Mouse (Mus musculus): ENCODE results near the gene Ppp3ca.

The Ppp3ca gene

DNA sequence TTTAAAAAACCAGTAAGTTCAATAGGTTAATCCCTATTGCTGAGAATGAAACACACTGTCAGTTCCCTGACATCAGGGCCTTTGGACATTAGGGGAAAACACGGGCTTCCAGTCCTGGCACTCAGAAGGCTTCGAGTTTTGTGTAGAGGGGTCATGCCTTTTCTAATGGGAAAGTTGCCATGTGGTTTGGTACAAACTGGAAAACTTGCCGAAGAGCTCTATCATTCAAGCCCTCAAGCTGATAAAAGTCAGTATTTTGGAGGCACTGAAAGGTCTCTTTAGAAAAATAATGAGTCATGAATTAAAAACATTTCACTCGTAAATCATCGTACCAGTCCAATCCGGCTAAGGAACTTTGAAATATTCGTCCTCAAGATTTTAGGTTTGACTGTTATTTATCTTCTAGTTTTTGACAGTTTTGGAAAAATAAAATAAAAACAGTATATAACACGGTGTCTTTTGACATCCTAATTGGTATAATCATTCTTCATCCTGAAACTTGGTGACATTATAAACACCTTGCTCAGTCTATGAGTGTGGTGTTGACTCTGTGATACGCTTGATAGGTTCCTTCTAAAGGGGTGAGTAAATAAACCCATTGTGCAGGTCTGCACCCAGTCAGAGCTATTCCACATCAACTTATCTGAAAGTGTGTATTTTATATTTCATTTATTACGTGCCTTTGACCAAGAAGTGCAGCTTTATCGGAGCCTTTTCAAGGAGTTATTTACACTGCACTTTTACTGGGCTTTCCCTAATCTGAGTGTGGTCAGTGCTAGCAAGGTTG lies 192.3 kb downstream of the Ppp3ca start:
- no peak for DNase-seq (ENCODE audit: low read depth)

DNA sequence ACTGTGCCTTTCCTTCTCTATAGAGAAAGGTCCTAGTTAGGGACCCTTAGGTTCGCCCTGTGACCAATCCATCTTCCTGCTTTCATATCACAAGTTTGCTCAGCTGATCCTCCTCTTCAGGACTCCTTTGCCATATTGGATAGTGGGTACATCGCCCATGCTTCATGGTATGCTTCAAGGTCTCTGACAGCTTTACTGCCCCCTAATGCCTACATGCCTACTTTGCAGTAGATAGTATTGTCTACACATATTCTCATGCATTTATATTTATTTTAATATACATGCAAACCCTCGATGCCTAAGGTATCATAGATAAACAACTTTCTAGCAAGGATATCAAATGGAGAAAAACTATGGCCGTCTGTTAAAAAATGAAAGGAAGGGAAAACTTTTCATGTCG lies 193.2 kb downstream of the Ppp3ca start:
- no peak for DNase-seq (ENCODE audit: low read depth)

DNA sequence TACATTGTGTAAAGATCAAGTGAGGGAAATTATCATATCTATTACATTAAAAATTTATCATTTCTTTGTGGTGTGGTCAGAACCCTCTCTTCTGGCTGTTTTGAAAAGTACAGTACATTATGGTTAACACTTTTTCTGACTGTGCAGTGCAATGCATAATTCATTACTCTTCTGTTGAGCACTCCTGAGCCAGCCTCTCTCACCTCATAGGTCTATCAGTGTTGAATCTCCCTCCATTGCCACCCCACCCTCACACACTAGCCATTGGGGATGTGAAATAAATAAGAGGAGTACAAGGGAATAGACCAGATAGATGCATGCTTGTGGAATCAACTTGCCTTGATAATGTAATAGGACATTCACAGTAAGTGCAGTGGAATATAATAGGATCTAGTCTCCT lies 194.4 kb downstream of the Ppp3ca start:
- no peak for DNase-seq (ENCODE audit: low read depth)

DNA sequence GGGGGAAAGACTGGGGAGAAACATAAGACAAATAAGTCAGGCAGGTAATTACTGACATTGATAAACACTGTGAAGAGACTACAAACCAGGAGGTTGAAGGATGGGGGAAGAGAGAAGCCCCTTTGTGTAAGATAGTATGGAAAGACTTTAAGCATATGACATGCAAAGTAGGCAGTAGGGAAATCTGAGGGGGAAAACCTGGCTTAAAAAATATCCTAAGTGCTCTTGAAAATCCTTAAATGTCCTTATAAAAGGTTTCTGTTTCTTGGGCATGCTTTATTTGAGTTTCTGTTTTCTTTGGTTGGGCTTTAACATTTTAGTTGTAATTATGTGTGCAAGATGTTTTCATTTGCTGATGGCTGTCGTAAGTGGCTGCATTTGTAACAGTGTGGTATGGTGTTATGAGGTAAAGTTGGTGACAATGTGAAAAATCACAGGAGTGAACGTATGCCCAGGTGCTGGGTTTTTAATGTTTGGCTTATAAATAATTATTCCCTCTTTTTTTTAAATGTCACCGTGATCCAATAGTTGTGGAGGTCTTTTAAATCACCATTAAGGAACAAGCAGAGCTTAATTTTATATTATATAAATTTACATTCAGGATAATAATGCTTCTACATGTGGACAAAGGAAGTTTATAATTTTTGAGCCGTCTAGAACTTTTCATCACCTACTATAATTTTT lies 195.4 kb downstream of the Ppp3ca start:
- DNase-seq (ENCODE audit: low read depth): no peak

DNA sequence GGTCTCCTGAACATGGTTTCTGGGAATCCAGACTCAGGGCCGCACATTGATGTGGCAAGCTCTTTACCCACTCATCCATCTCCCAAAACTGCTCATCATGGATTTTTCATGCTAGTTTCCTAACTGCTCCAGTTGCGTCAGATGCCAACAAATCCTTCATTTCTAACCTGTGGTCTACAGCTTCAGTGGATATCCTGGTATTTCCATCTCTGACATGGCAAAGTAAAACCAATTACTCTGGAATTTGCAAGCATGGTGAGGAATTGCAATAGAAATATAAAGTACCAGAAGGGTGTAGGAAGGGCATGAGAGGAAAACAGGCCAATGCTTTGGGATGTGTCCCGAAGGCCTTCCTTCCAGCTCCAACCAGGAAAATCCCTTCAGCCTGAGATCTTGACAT lies 196.2 kb downstream of the Ppp3ca start:
- DNase-seq (ENCODE audit: low read depth): no peak

DNA sequence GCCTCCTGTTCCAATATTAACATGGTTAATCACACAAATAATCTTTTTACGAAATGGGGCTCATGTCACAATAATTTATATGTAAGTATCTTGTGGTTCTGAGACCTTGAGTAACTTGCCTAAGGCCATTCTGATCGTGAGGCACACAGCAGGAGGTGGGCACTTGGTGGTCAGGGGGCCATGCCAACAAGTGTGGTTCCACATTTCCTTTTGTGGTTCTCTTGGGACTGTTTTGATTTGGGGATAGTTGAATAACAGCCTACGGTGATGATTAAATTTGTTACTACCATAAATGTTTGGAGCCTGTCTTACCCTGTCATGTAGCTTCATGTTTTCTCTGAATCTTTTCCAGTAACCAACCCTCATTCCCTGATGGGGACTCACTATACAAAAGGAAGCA lies 196.6 kb downstream of the Ppp3ca start:
- DNase-seq (ENCODE audit: low read depth): no peak

DNA sequence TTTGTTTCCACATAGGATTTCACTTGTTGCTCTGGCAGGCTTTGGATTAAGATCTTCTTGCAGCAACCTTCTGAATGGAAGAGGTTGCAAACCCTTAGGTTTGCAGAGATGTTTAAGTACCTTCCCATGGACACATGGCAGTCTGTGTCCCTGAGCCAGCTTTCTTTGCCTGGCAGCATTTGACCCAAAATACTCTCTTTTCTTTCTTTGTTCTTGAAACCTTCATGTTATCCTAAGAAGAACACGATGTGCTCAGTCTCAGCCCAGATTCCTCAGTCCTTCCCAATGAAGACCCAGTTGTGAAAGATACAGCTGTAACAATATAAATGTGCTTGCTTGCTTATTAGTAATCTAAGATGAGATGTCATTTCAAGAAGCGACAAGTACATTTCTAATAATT lies 197.4 kb downstream of the Ppp3ca start:
- DNase-seq (ENCODE audit: low read depth): no peak

DNA sequence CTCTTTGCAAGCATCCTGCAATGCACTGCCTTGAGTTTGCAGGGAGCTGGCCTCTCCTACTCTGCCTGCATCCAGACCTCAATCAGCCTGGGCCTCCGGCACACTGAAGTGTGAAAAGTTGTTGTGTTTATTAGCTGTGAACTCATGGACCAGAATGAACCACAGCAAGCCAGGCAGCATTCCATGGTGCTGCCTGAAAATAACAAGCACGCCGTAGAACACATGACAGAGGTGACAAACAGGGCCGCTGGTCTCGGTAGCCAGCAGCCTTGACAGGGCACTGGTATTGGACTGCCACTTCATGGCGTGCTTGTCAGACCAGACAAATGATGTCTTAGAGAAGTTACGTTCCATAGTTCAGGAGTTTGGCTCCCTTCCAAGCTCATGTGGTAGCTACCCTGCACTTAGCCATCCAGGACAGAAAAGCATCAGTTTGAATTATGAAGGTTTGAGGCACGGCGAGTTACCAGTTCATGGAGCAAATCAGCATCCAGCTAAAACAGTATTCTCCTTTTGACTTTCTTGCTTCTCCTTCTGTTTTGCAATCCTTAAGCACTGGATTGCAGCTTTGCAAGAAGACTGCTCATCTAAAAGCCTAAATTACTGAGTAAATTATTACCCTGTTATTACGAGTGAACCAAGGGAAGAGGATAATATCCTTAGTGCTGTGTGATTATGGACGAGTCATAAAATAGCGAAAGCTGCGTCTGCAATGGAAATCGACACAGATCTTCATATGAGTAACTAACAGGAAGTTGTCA lies 202.0 kb downstream of the Ppp3ca start:
- no peak for DNase-seq (ENCODE audit: low read depth)

DNA sequence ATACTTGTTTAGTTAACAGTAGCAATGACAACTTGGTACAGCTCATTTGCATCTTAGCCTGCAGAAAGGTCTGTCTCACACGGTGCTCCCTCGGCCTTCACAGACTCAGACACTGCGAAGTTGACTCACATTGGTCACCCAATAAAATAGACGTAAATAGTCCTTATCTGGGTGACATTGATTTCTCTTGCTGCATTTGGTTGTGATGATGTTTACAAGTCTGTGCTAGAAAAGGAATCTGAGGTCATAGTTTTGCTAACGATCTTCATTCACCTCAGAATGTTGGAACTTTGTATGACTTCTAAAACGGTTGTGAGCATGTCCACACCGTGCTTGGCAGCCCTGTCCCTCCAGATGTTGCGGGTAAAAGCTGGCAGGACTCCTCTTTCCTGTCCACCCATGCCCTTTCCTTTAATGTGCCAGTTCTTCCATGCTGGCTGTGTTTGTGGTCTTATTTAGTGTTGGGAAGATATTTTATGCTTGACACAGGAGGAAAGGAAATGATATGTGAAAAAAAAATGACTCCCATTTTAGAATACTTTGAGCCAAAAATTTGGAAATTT lies 202.7 kb downstream of the Ppp3ca start:
- DNase-seq (ENCODE audit: low read depth): no peak

DNA sequence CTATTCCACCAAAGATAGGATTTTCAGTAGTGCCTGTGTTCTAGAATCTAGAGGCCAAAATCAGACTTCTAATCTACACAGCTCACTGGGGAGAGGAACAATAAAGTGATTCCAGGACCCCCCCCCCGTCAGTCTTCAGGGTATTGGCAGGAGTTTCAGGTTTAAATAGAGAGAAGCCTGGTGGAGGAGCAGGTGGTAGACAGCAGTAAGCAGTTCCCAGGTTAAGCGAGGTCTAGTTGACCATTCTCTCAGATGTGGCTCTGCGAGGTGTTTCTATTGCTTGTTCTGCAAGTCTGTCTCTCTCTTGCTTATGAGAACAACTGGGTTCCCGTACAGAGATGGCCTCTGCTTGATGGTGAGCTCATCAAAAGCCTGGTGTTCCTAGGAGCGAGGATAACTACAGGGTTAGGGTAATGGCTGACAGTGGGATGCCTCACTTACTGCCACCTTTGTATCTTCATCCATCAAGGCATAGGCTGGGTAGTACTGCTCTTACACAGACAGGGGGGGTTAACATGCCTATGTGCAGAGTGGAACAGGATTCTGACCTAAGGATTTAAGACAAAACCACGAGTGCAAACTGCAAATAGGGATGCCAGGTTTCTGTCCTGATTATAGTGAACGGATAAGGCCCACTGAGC lies 204.0 kb downstream of the Ppp3ca start:
- no peak for DNase-seq (ENCODE audit: low read depth)

DNA sequence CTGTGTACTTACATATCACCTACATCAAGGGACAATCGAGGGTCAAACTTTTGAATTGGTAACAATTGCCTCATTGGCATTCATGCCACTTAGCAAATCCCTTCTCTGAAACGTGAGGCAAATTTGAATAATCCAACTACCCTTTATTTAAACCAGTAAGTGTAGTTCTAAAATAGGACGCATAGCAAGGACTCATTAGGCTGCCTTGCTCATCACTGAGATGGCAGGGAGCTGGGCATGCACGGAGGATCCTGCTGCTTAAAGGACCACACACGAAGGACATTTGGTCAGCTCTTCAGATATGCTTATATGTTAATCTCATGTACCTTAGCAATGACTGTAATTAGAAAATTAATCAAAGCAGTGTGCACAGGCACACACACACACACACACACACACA lies 204.6 kb downstream of the Ppp3ca start:
- DNase-seq (ENCODE audit: low read depth): no peak

DNA sequence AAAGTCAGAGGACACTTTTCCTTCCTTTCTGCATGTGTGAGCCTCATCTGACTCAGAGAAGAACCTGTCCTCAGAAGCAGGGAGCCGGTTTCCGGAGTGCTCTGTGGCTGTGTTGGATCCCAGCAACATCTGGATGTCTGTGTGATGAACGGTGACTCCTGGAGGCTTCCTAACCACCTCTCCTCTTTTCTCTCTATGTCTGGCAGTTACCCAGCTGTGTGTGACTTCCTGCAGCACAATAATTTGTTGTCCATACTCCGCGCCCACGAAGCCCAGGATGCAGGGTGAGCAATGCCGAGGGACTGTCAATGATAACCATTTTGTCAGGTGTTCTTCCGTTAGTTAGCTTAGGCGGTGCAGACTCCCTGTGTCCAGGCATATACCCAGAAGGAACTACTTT lies 217.8 kb downstream of the Ppp3ca start:
- no peak for DNase-seq (ENCODE audit: low read depth)

DNA sequence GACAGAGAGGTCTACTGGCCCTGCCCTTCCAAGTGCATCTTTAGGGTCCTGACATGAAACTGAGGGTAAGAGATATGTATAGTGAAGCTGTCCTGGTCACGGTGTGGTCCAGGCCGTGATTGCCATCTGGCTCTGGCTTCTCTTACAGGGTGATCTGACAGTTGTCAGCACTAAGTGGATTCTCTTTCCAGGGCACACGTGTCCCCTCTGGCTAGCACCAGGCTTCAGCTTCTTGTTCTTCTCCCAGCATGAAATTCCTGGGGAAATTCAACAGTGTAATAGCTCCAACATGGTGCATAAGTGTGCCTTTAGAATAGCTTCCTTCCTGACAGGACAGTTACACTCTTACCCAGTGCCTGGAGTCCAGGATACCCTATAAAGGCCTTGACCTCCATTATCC lies 222.2 kb downstream of the Ppp3ca start:
- DNase-seq (ENCODE audit: low read depth): no peak

DNA sequence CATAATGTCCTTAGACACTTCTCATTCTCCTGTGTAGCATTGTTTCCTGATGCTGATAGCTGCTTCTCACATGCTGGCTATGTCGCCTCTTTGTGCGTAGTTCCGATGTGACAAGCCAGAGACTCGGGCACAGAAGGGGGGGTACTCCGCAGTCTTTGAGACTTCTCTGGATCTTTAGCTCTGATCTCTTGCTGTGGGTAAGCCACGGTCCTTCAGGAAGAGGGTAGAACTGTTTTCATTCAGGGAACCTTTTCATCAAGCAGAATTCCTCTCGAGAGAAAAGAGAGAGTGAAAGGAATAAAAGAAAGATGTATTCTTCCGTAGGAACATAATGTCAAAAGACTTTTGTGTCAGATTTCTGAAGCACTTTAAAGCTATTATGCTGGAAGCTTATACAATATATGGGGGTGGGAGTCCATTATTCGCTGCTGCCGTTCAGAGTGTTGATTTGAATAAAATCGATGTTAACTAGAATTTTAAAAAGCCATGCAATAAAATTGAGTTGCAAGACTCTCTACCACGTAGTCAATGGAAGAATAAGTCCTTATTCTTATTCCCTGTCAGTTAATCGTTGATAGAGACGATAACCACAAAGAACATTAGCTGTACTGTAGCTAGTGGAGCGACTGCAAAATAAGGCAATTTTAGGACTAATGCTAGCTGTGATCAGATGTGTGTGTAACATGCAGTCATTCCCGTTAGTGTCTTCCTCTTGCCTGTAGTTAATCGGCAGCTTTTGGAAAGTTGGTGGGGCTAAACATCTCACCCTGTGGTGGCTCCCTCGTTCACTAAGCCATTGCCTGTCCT lies 223.9 kb downstream of the Ppp3ca start:
- DNase-seq (ENCODE audit: low read depth): no peak

DNA sequence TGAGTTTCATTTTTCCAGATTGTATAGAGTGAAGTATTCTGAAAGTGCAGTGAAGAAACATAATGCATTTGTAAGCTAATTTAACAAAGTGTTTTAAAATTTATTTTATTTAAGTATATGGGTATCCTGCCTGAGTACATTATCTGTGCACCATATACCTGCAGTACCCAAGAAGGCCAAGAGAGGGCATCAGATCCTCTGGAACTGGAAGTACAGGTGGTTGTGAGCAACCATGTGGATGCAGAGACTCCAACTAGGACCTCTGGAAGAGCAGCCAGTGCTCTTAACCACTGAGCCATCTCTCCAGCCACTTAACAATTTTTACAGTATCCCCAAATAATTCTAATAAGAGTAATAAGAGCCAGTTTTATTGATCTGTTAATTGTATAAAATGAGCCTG lies 225.6 kb downstream of the Ppp3ca start:
- peak; percentile 51 for DNase-seq (ENCODE audit: low read depth)

DNA sequence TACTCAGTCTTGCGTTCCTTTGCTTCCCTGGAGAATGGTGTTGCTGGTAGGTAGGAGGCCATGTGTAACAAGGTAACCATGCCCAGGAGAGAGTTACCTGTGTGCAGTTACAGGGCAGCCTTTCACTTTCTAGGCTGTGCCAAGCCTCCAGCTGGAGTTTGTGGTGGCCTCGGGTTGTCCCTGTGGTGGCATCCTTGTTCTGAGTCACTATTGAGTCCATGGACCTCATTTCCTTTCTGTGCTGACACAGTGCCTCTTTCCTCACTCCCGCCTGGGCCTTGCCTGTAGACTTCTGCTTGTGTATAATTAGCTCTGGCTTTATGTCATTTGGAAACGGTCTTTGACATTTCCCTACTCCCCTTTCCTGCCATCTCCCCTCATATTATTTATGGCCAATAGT lies 226.4 kb downstream of the Ppp3ca start:
- no peak for DNase-seq (ENCODE audit: low read depth)

DNA sequence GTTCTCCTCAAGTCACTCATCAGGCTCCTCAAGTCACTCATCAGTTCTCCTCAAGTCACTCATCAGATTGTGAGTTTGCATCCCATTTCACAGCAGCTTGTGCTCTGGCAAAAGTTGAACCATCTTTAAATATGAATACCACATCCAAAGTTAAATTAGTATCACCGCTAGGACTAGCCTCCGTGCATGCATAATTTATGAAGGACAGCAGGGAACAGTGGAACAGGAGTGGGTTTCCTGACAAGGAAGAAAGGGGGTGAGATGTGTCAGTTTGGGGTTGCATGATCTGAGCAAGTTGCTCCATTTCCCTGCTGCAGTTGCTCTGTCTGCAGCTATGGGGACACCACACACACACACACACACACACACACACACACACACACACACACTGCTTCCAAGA lies 229.8 kb downstream of the Ppp3ca start:
- no peak for DNase-seq (ENCODE audit: low read depth)

DNA sequence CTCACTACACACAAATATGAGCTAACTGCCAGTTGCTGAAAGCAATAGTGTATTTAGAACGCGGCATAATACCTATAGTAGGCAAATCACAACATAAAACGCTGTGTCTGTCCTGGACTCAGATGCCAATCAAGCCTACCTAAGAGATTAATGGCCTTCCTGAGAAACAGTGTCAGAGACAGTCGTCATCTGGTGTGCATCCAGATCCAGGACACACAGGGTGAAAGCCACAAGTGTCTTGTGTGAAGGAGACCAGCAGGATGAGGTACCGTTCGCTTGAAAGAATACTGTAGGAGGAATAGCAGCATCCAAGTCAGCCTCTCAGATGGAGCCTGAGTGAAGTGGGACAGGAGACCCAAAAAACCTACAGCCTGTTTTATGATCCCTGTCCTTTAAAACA lies 231.1 kb downstream of the Ppp3ca start:
- no peak for DNase-seq (ENCODE audit: low read depth)

DNA sequence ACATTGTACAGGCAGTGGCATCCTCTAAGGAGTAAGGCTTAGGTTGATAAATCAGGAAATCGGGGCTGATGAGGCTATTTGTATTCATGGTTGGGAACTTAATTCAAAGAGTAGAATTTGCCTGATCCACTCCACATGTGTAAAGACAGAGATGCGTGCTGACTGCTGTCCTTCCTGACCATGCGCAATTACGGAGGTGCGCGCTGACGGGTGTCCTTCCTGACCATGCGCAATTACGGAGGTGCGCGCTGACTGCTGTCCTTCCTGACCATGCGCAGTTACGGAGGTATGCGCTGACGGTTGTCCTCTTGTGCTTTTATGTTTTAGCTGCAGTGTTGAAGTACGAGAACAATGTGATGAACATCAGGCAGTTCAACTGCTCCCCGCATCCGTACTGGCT lies 232.9 kb downstream of the Ppp3ca start:
- no peak for DNase-seq (ENCODE audit: low read depth)

DNA sequence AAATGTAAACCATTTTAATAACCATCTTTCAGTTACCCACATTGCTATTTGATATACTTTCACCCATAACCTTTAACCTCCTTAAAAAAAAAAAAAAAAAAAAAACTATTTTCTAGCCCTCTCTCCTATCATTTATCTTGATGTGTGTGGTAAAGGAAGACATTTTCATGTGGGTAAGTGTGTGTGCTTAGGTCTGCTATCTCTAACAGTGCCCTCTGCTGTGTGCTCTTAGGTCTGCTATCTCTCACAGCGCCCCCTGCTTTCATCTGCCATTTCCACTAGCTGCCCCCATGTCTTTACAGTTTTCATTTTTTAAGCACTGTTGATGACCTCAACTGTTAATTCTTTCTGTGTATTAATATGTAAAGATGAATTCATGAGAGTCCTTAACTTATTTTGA lies 235.7 kb downstream of the Ppp3ca start:
- peak; percentile 43 for DNase-seq (ENCODE audit: low read depth)

DNA sequence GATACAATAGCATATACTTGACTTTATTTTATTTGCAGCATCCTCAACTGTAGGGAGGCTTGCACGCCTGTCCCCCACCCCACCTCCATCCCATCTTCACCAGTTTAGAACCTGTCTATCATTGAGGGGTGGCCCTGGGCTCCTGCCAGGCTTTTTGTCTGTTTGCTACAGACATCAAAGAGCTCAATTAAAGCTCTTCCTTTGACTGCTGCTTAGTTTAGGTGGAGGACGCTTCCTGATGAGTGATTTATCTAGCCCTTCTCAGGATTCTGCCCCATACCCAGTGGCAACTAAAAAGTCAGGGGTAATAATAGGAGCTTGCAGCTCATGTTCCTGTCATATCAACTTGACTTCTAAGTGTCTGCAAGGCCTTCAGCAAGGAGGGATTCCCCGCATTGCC lies 239.6 kb downstream of the Ppp3ca start:
- no peak for DNase-seq (ENCODE audit: low read depth)
